Mouse (Mus musculus) kidney, adult 2 months (tissue): ENCODE measurements around the gene Magi2.

Source experiments
- CTCF ChIP-seq: fragments of 200-500 bp; conservative IDR thresholded peaks from 2 replicates; pipeline ENCODE4 v1.5.1; 2011; ENCODE audit warnings: low read depth, mild to moderate bottlenecking, control low read depth, low read length, moderate library complexity, mixed read lengths; ENCODE audit not compliant: insufficient read depth, insufficient read length
- POLR2A ChIP-seq: fragments of 200-500 bp; IDR thresholded peaks from one replicate; pipeline ENCODE4 v1.6.1; 2011; ENCODE audit warnings: low read depth, low read length, control low read depth

DNA sequence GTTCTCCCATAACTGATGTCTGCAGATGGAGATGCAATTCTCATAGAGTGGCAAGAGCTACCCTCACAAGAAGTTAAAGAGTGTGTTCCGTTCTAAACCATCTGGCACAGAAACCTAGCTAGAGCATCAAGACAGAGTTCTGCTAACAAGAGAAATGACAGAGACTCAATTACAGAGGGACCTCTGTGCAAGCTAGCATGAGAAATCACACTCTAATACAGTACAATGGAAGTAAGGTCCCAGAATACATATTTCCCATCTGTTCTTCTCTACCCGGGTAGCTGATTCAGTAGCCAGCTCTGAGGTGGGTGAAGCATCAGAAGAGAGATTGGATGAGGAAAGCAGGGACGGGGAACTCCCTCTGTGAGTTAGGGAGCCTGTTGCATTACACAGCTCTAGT, 1351.8 kb downstream of the Magi2 start:
- TF ChIP-seq CTCF: no peak
- TF ChIP-seq POLR2A: no peak
